Mouse (Mus musculus) megakaryocyte, embryonic 14.5 days (primary cell): ENCODE measurements around the gene Rnf225. TPM values are rescaled to one million over a fixed set of nuclear protein-coding genes. Genes with fewer than 3 reads are reported as not detected.
A peak's percentile ranks its signal among the peaks of the same experiment; 100 is the strongest.
"Not testable (repeated sequence)": the region's sequence is repeated elsewhere in the genome, so short reads cannot be mapped to it uniquely, and the experiment has no call there.

Experiments used
- H3K27me3 ChIP-seq: replicated peaks from 2 replicates; pipeline ENCODE3; 2012; ENCODE audit warnings: inconsistent platforms
- H3K36me3 ChIP-seq: replicated peaks from 2 replicates; pipeline ENCODE3; 2012; ENCODE audit warnings: low read length, inconsistent platforms, mixed read lengths
- H3K4me1 ChIP-seq: 2 replicates; pipeline ENCODE4 v1.6.1; 2012; ENCODE audit warnings: inconsistent platforms
- H3K4me3 ChIP-seq: replicated peaks from 2 replicates; pipeline ENCODE3; 2012; ENCODE audit warnings: moderate library complexity, mild to moderate bottlenecking, inconsistent platforms
- H3K9me3 ChIP-seq: 2 replicates; pipeline ENCODE4 v1.6.1; 2012; ENCODE audit warnings: inconsistent platforms
- FLI1 ChIP-seq: IDR thresholded peaks from 2 replicates; pipeline ENCODE4 v1.6.1; 2012; ENCODE audit warnings: low read length, inconsistent platforms, mixed read lengths
- GATA1 ChIP-seq: IDR thresholded peaks from 3 replicates; pipeline ENCODE4 v1.6.1; 2012; ENCODE audit warnings: mixed read lengths, low read length, inconsistent platforms, borderline replicate concordance
- polyA plus RNA-seq: library from polyadenylated mRNA; stranded (reverse); fragments of >175 nt; gene quantifications from 2 replicates; pipeline ENCODE4 v1.2.3, GENCODE M21; 2012; ENCODE audit warnings: low replicate concordance; ENCODE audit not compliant: insufficient read depth

Gene Rnf225
- polyA plus RNA-seq, 1 experiment, result 1.5 TPM

- Histone ChIP-seq H3K36me3 (peaks cover 24% of the 10 kb centered on the region), H3K4me3 (no peak overlapping the region), H3K9me3 (no peaks in the 10 kb centered on the region), H3K4me1 (peaks cover 64% of the 10 kb centered on the region), H3K27me3 (no peaks in the 10 kb centered on the region)
- TF ChIP-seq FLI1 (no peak), GATA1 (no peak)
Measured at GRCm38 (mm10) chr7:12901517-12901916, 25.7 kb upstream of the Rnf225 start.

- peaks cover 71% of the 10 kb centered on the region for H3K4me1 ChIP-seq
- peak overlapping the region; percentile 92 for H3K4me3 ChIP-seq
- H3K9me3 ChIP-seq, result no peaks in the 10 kb centered on the region
- peaks cover 46% of the 10 kb centered on the region for H3K36me3 ChIP-seq
- TF ChIP-seq FLI1, result no peak
- H3K27me3 ChIP-seq, result no peaks in the 10 kb centered on the region
Measured at GRCm38 (mm10) chr7:12903623-12904022, 23.6 kb upstream of the Rnf225 start.

GRCm38 (mm10) chr7:12905146-12905545 is 22.1 kb upstream of the Rnf225 start:
- Histone ChIP-seq H3K9me3 (no peaks in the 10 kb centered on the region), H3K36me3 (peaks cover 51% of the 10 kb centered on the region), H3K27me3 (no peaks in the 10 kb centered on the region), H3K4me3 (no peak overlapping the region), H3K4me1 (peaks cover 76% of the 10 kb centered on the region)
- TF ChIP-seq FLI1 (no peak), GATA1 (no peak)

GRCm38 (mm10) chr7:12909498-12909962 is 17.7 kb upstream of the Rnf225 start:
- TF ChIP-seq GATA1, result no peak
- no peak for TF ChIP-seq FLI1
- Histone ChIP-seq H3K27me3 (no peaks in the 10 kb centered on the region), H3K36me3 (peaks cover 49% of the 10 kb centered on the region), H3K9me3 (no peaks in the 10 kb centered on the region), H3K4me1 (peaks cover 79% of the 10 kb centered on the region), H3K4me3 (peak overlapping the region; percentile 92)

- Histone ChIP-seq H3K9me3 (no peaks in the 10 kb centered on the region), H3K4me3 (peak overlapping the region; percentile 92), H3K27me3 (no peaks in the 10 kb centered on the region), H3K4me1 (peaks cover 72% of the 10 kb centered on the region), H3K36me3 (peaks cover 42% of the 10 kb centered on the region)
- TF ChIP-seq FLI1 (peak; percentile 48; the same call in 1 of the 2 replicates), GATA1 (peak; percentile 97)
Measured at GRCm38 (mm10) chr7:12910181-12910668, 17.0 kb upstream of the Rnf225 start.

- no peaks in the 10 kb centered on the region for H3K27me3 ChIP-seq
- no peak overlapping the region for H3K4me3 ChIP-seq
- TF ChIP-seq GATA1 (no peak), FLI1 (no peak)
- H3K4me1 ChIP-seq, result peaks cover 57% of the 10 kb centered on the region
- H3K9me3 ChIP-seq, result no peaks in the 10 kb centered on the region
- peaks cover 13% of the 10 kb centered on the region for H3K36me3 ChIP-seq
Measured at GRCm38 (mm10) chr7:12913556-12913955, 13.7 kb upstream of the Rnf225 start.

- Histone ChIP-seq H3K4me3 (peak overlapping the region; percentile 79), H3K4me1 (peaks cover 38% of the 10 kb centered on the region), H3K36me3 (peaks cover 28% of the 10 kb centered on the region)
- not testable (repeated sequence) for H3K9me3 ChIP-seq, H3K27me3 ChIP-seq
Measured at GRCm38 (mm10) chr7:12920495-12920894, 6.7 kb upstream of the Rnf225 start.

- H3K9me3 ChIP-seq, result no peaks in the 10 kb centered on the region
- no peaks in the 10 kb centered on the region for H3K27me3 ChIP-seq
- peak overlapping the region; percentile 96 for H3K4me3 ChIP-seq
- H3K36me3 ChIP-seq, result peaks cover 36% of the 10 kb centered on the region
- no peak for TF ChIP-seq GATA1
- TF ChIP-seq FLI1, result no peak
- peaks cover 35% of the 10 kb centered on the region for H3K4me1 ChIP-seq
Measured at GRCm38 (mm10) chr7:12921318-12921704, 5.9 kb upstream of the Rnf225 start.

GRCm38 (mm10) chr7:12921705-12922465 is 5.3 kb upstream of the Rnf225 start, which contains the start of gene Rps5:
Rps5 (plus strand) TSS chr7:12922290.
- Histone ChIP-seq H3K4me1 (peaks cover 35% of the 10 kb centered on the region), H3K9me3 (no peaks in the 10 kb centered on the region), H3K36me3 (peaks cover 37% of the 10 kb centered on the region), H3K27me3 (no peaks in the 10 kb centered on the region), H3K4me3 (peak within 1 kb of the TSS; percentile 96)
- TF ChIP-seq FLI1 (no peak), GATA1 (no peak)

- no peak for TF ChIP-seq FLI1
- no peak for TF ChIP-seq GATA1
- Histone ChIP-seq H3K36me3 (peaks cover 46% of the 10 kb centered on the region), H3K27me3 (no peaks in the 10 kb centered on the region), H3K4me1 (peaks cover 32% of the 10 kb centered on the region), H3K9me3 (no peaks in the 10 kb centered on the region), H3K4me3 (peak overlapping the region; percentile 96)
Measured at GRCm38 (mm10) chr7:12922729-12923128, 4.5 kb upstream of the Rnf225 start.

GRCm38 (mm10) chr7:12926316-12926715 is 900 bp upstream of the Rnf225 start:
- no peaks in the 10 kb centered on the region for H3K9me3 ChIP-seq
- H3K4me3 ChIP-seq, result no peak overlapping the region
- TF ChIP-seq GATA1, result no peak
- no peak for TF ChIP-seq FLI1
- H3K4me1 ChIP-seq, result peaks cover 32% of the 10 kb centered on the region
- H3K36me3 ChIP-seq, result peaks cover 63% of the 10 kb centered on the region
- H3K27me3 ChIP-seq, result no peaks in the 10 kb centered on the region
